Mouse (Mus musculus) cortical plate, adult 2 months (tissue): Measurements from ENCODE around the gene Pex1.

Source experiments
- CTCF ChIP-seq: fragments of 200-500 bp; IDR thresholded peaks from 2 replicates; pipeline ENCODE4 v1.5.1; 2011; ENCODE audit warnings: mild to moderate bottlenecking, control low read depth, low read length; ENCODE audit not compliant: insufficient read depth; ENCODE audit errors: extremely low read depth
- POLR2A ChIP-seq: fragments of 200-500 bp; IDR thresholded peaks from 2 replicates; pipeline ENCODE4 v1.6.1; 2011; ENCODE audit warnings: mild to moderate bottlenecking, low read length, control low read depth; ENCODE audit not compliant: insufficient read depth; ENCODE audit errors: extremely low read depth

DNA sequence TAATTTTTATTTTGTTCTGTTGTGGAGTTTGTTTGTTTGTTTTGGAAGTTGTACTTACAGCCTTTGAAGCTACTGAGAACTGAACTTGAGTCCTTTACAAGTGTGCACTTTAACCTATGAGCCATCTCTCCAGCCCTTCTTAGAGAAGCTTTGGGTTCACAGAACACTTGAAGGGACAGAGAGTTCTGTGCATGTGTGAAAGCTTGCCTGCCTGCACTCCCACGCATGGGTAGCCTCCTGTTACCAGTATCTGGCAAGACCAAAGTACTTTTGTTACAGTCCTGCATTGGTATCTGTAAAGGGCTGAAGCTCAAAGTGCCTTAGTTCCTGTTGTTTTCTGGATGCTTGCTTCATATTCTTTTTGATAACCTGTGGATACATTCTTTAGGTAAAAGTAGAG lies 49.6 kb upstream of the Pex1 start:
- no peak for TF ChIP-seq CTCF
- TF ChIP-seq POLR2A: no peak
